Mouse (Mus musculus) forebrain, postnatal 0 days (tissue): ENCODE results near the gene Aup1. TPM values are rescaled to one million over a fixed set of nuclear protein-coding genes. Genes with fewer than 3 reads are reported as not detected.

Source experiments
- ATAC-seq: fragments of 200-750 bp; cut with Nextera tagmentation; 2 replicates; pipeline ENCODE4 v1.8.0; 2017; ENCODE audit warnings: mild to moderate bottlenecking, moderate library complexity
- DNase-seq: peaks from one replicate; pipeline ENCODE4 v3.0.0-alpha.2; 2015
- H3K27ac ChIP-seq: fragments of 300-500 bp; sonication (generic); 2 replicates; pipeline ENCODE4 v1.5.1; 2014; ENCODE audit warnings: low read depth, mild to moderate bottlenecking, antibody characterized with exemption, low read length, moderate library complexity, mixed read lengths
- H3K27me3 ChIP-seq: fragments of 300-500 bp; sonication (generic); 2 replicates; pipeline ENCODE4 v1.6.1; 2014; ENCODE audit warnings: mild to moderate bottlenecking, low read length, mixed read lengths; ENCODE audit not compliant: insufficient read depth
- H3K36me3 ChIP-seq: fragments of 300-500 bp; sonication (generic); 2 replicates; pipeline ENCODE4 v1.6.1; 2014; ENCODE audit warnings: mild to moderate bottlenecking, moderate library complexity; ENCODE audit not compliant: insufficient read depth
- H3K4me1 ChIP-seq: fragments of 300-500 bp; sonication (generic); 2 replicates; pipeline ENCODE4 v1.6.1; 2014; ENCODE audit warnings: antibody characterized with exemption; ENCODE audit not compliant: insufficient read depth
- H3K4me2 ChIP-seq: fragments of 300-500 bp; sonication (generic); 2 replicates; pipeline ENCODE4 v1.6.1; 2014; ENCODE audit warnings: low read depth, mild to moderate bottlenecking, moderate library complexity
- H3K4me3 ChIP-seq: fragments of 300-500 bp; sonication (generic); 2 replicates; pipeline ENCODE4 v1.5.1; 2014; ENCODE audit warnings: low read depth, low read length, mixed read lengths
- H3K9ac ChIP-seq: fragments of 300-500 bp; sonication (generic); 2 replicates; pipeline ENCODE4 v1.6.1; 2014; ENCODE audit warnings: mild to moderate bottlenecking
- H3K9me3 ChIP-seq: fragments of 300-500 bp; sonication (generic); 2 replicates; pipeline ENCODE4 v1.6.1; 2016; ENCODE audit warnings: low read length
- CTCF ChIP-seq: sonication (generic); IDR thresholded peaks from 2 replicates; pipeline ENCODE4 v1.5.1; 2016; ENCODE audit warnings: antibody characterized with exemption, control low read depth, low read depth
- WGBS: fragments of 180-500 bp; shearing (Covaris S2); extraction: QIAGEN DNeasy Blood & Tissue Kit; methylation state at CpG from one replicate; pipeline ENCODE4 v1.1.7; 2014; 5-methylcytosine and 5-hydroxymethylcytosine counted together
- polyA plus RNA-seq: library from polyadenylated mRNA; unstranded; fragments of >200 nt; fragmentation: Nextera tagmentation; extraction: Ambion mirVana; gene quantifications from 2 replicates; pipeline ENCODE4 v1.2.1, GENCODE M21; 2015
- total RNA-seq: library from RNA; depleted of rRNA; stranded (reverse); fragments of >200 nt; gene quantifications from 2 replicates; pipeline ENCODE4 v1.2.3, GENCODE M21; 2014

The Aup1 gene
- total and polyA plus RNA-seq, 2 experiments from 2014 or later = 129 to 146 TPM

- Histone ChIP-seq H3K36me3 (no peaks in the 10 kb centered on the region), H3K4me2 (no peak overlapping the region), H3K9me3 (no peaks in the 10 kb centered on the region), H3K27me3 (peaks cover 60% of the 10 kb centered on the region), H3K4me1 (no peaks in the 10 kb centered on the region), H3K27ac (no peak overlapping the region), H3K9ac (no peak overlapping the region), H3K4me3 (0 out of 2 replicates have a peak overlapping the region, but pooled peaks have one; percentile 9)
- no peak for ATAC-seq
- 2% methylated on average over 81 of the region's 81 CpGs for WGBS
- no peak for DNase-seq
- TF ChIP-seq CTCF = no peak
Observed at GRCm38 (mm10) chr6:83068706-83069487, 14.6 kb downstream of the Aup1 start.

GRCm38 (mm10) chr6:83069488-83070246 is 15.3 kb downstream of the Aup1 start:
- 3% methylated on average over 68 of the region's 69 CpGs for WGBS
- no peak; the same call in 1 of the 2 replicates for ATAC-seq
- TF ChIP-seq CTCF = no peak
- DNase-seq = peak; percentile 16
- H3K27me3 ChIP-seq = peaks cover 67% of the 10 kb centered on the region
- no peak overlapping the region for H3K4me3 ChIP-seq
- no peak overlapping the region for H3K27ac ChIP-seq
- no peak overlapping the region for H3K9ac ChIP-seq
- no peaks in the 10 kb centered on the region for H3K36me3 ChIP-seq
- H3K9me3 ChIP-seq = no peaks in the 10 kb centered on the region
- no peaks in the 10 kb centered on the region for H3K4me1 ChIP-seq
- no peak overlapping the region for H3K4me2 ChIP-seq

DNA sequence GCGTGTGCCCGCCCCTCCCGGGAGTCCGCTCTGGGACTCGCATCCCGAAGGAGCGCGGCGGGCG is 15.8 kb downstream of the Aup1 start, which contains the start of gene Tlx2:
Tlx2 (minus strand) TSS at position 47 of the 64 bp plus-strand sequence.
- ATAC-seq = no peak

GRCm38 (mm10) chr6:83070311-83071219 is 16.2 kb downstream of the Aup1 start:
- H3K4me1 ChIP-seq = no peaks in the 10 kb centered on the region
- no peaks in the 10 kb centered on the region for H3K9me3 ChIP-seq
- 1% methylated on average over 58 of the region's 58 CpGs for WGBS
- H3K36me3 ChIP-seq = no peaks in the 10 kb centered on the region
- no peak overlapping the region for H3K4me3 ChIP-seq
- H3K9ac ChIP-seq = no peak overlapping the region
- peak; percentile 84 for DNase-seq
- peaks cover 66% of the 10 kb centered on the region for H3K27me3 ChIP-seq
- no peak for ATAC-seq
- no peak overlapping the region for H3K4me2 ChIP-seq
- TF ChIP-seq CTCF = no peak
- no peak overlapping the region for H3K27ac ChIP-seq

More for the DNA sequence above, 15.8 kb downstream of the Aup1 start, which contains the start of gene Tlx2:
- WGBS = 1% methylated on average over 10 of the region's 10 CpGs
- no peak for TF ChIP-seq CTCF
- Histone ChIP-seq H3K4me3 (no peak within 1 kb of the TSS), H3K27me3 (peaks cover 66% of the 10 kb centered on the region), H3K4me1 (no peaks in the 10 kb centered on the region), H3K27ac (no peak within 1 kb of the TSS), H3K4me2 (no peak within 1 kb of the TSS), H3K36me3 (no peaks in the 10 kb centered on the region), H3K9me3 (no peaks in the 10 kb centered on the region), H3K9ac (no peak within 1 kb of the TSS)
- no peak for DNase-seq

- DNase-seq (no peak), ATAC-seq (peak; percentile 25; the same call in 1 of the 2 replicates)
- WGBS = 3% methylated on average over 23 of the region's 24 CpGs
- H3K9ac ChIP-seq = no peak overlapping the region
- H3K36me3 ChIP-seq = no peaks in the 10 kb centered on the region
- no peak overlapping the region for H3K27ac ChIP-seq
- no peak overlapping the region for H3K4me2 ChIP-seq
- TF ChIP-seq CTCF = no peak
- H3K9me3 ChIP-seq = no peaks in the 10 kb centered on the region
- H3K4me1 ChIP-seq = no peaks in the 10 kb centered on the region
- H3K27me3 ChIP-seq = peaks cover 65% of the 10 kb centered on the region
- no peak overlapping the region for H3K4me3 ChIP-seq
Observed at GRCm38 (mm10) chr6:83071220-83071619, 16.9 kb downstream of the Aup1 start.

GRCm38 (mm10) chr6:83074979-83075378 is 20.7 kb downstream of the Aup1 start:
- H3K4me2 ChIP-seq = no peak overlapping the region
- ATAC-seq (no peak), DNase-seq (no peak)
- 17% methylated on average over 2 of the region's 2 CpGs for WGBS
- no peaks in the 10 kb centered on the region for H3K9me3 ChIP-seq
- no peak overlapping the region for H3K9ac ChIP-seq
- no peaks in the 10 kb centered on the region for H3K4me1 ChIP-seq
- TF ChIP-seq CTCF = peak; percentile 24; the same call in 1 of the 2 replicates
- H3K27me3 ChIP-seq = peaks cover 48% of the 10 kb centered on the region
- no peak overlapping the region for H3K27ac ChIP-seq
- H3K4me3 ChIP-seq = no peak overlapping the region
- H3K36me3 ChIP-seq = no peaks in the 10 kb centered on the region
